8 mouse cellular contexts compared by ENCODE assay signal in the genomic region with DNA sequence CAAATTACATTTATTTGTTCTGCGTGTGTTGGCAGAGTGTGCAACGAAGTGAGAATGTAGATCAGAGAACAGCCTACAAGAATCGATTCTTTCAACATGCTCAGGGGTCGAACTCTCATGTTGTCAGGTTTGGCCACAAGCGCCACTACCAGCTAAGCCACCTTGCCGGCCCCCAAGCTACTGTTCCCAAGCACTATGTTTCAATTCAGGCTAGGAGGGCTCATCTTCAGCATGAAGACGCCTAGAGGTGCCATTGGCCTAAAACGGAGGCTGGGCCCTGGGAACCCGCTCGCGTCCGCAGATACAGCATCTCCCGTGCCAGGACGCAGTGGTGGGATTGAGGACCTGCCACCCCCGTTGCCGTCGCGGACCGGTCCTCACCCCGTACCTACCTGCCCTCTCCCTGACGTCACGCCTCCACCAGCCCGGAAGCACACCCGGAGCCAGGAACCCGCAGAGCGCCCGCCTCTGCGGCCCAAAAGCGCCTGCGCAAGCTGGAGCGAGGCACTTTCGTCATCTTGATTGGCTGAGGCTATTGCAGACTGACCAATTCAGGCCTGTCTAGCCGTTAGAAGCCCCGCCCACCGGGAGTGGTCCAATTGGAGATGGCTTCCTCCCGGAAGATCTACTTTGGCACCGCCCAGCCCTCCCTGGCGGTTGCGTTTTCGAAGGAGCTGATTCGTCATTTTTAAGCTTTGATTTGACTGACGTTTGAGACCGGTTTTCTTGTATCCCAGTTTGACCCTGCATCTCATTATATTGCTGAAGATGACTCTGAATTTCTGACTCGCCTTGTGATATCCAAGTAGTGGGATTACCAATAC. TPM values are rescaled to one million over a fixed set of nuclear protein-coding genes. Genes with fewer than 3 reads are reported as not detected.
DNase-seq lines count a peak whose midpoint lies in the region; ATAC-seq and TF ChIP-seq lines count a peak whose summit lies in the region.

TSS of gene Ccdc130 (minus strand) at position 431 of the 824 bp plus-strand sequence.

- peak within 1 kb of the TSS; percentile 84 for H3K4me3 ChIP-seq in hindbrain, embryonic 13.5 days

- no peaks in the 10 kb centered on the region for H3K27me3 ChIP-seq in Patski
- no peaks in the 10 kb centered on the region; the same call in 1 of the 2 replicates for H3K27me3 ChIP-seq in hindbrain, embryonic 13.5 days

- H3K36me3 ChIP-seq in hindbrain, embryonic 13.5 days = peaks cover 24% of the 10 kb centered on the region

- peak within 1 kb of the TSS; percentile 89 for H3K4me2 ChIP-seq in hindbrain, embryonic 13.5 days

- peak; percentile 94 for ATAC-seq in Patski
- ATAC-seq in hindbrain, embryonic 13.5 days (ENCODE audit: low FRiP score) = peak; percentile 99

- H3K9ac ChIP-seq in hindbrain, embryonic 13.5 days = peak within 1 kb of the TSS; percentile 88

- POLR2A ChIA-PET in Patski (lab: Charles Lee) = interaction anchor here (1.0 to 1.2 kb wide), 2 partner anchors 13 to 20 kb away, joined by 3 read pairs; partner anchors contain the start of genes D8Ertd738e and Mri1

- TF ChIP-seq CTCF in Patski (IDR thresholded peaks at IDR 0.05) = no peak

- H3K27ac ChIP-seq in hindbrain, embryonic 13.5 days = peak within 1 kb of the TSS; percentile 88

- H3K9me3 ChIP-seq in hindbrain, embryonic 13.5 days = no peaks in the 10 kb centered on the region

- in situ Hi-C loops in Patski (cut with MboI; ENCODE audit: low pct_unique_long_range_greater_than_20kb) = no loop called here

- DNase-seq in Patski (ENCODE audit: low read depth, low spot score) = peak; percentile 96
- peak; percentile 100 for DNase-seq in cerebellum, postnatal 14 days
- peak; percentile 100 for DNase-seq in frontal cortex, postnatal 14 days (ENCODE audit: low spot score in 2 of 2)
- peak; percentile 92 to 96 for DNase-seq in layer of hippocampus, postnatal 25 days (ENCODE audit: extremely low spot score in 1 of 2, low spot score in 1 of 2)
- peak; percentile 100 for DNase-seq in lung, postnatal 25 days (ENCODE audit: low spot score)
- DNase-seq in retina, embryonic 14.5 days (ENCODE audit: low spot score) = peak; percentile 100
- peak; percentile 100 for DNase-seq in thymus, postnatal 4 days

- CTCF ChIA-PET in Patski (lab: Charles Lee) = interaction anchor here (0.6 kb wide), 1 partner anchor 15 kb away, joined by 3 read pairs; no protein-coding TSS in a partner anchor

- peaks cover 13% of the 10 kb centered on the region for H3K4me1 ChIP-seq in hindbrain, embryonic 13.5 days (replicated peaks)

- WGBS in hindbrain, embryonic 13.5 days = under 1% methylated on average over 44 of the region's 44 CpGs

RNA-seq across cellular contexts. Expression of gene Ccdc130, which starts in this region (rescaled TPM):
- polyA plus RNA-seq in Patski (2021) = 21.3 TPM
- polyA plus RNA-seq in hindbrain, embryonic 13.5 days (2015; fragmentation: Nextera tagmentation; extraction: Ambion mirVana) = 21.2 and 24.0 TPM in 2 replicates
- 10 to 100 TPM; 24.2 to 25.5 TPM for total RNA-seq in layer of hippocampus, postnatal 25 days (2021)

Comparison
In these comparisons a context has a peak if more than half of its experiments do, and no peak if none do; other contexts are left out.
1. Peak in every context shown above with its lines: DNase-seq, ATAC-seq, H3K4me3 ChIP-seq and H3K27ac ChIP-seq.